Mouse (Mus musculus): ENCODE results near the gene Rpn1.
"Not testable (repeated sequence)": the region's sequence is repeated elsewhere in the genome, so short reads cannot be mapped to it uniquely, and the experiment has no call there.

Rpn1 gene

GRCm38 (mm10) chr6:88123150-88123857 is 39.0 kb downstream of the Rpn1 start:
- peak in 1 of 2 experiments; percentile 47 for DNase-seq

- peak; percentile 82 to 84 for DNase-seq
Measured at GRCm38 (mm10) chr6:88123858-88124261, 39.6 kb downstream of the Rpn1 start.

- DNase-seq, result peak in 1 of 2 experiments; percentile 35
Measured at GRCm38 (mm10) chr6:88124551-88124950, 40.3 kb downstream of the Rpn1 start.

- not testable (repeated sequence) for DNase-seq
Measured at GRCm38 (mm10) chr6:88125815-88126214, 41.5 kb downstream of the Rpn1 start.

- no peak for DNase-seq
Measured at GRCm38 (mm10) chr6:88131521-88131920, 47.2 kb downstream of the Rpn1 start.

- DNase-seq, result no peak
Measured at GRCm38 (mm10) chr6:88132051-88132450, 47.8 kb downstream of the Rpn1 start.

GRCm38 (mm10) chr6:88133061-88133460 is 48.8 kb downstream of the Rpn1 start:
- DNase-seq, result no peak

GRCm38 (mm10) chr6:88133878-88134277 is 49.6 kb downstream of the Rpn1 start:
- DNase-seq, result peak in 1 of 2 experiments; percentile 73

- DNase-seq, result peak; percentile 57 to 68
Measured at GRCm38 (mm10) chr6:88136201-88136631, 51.9 kb downstream of the Rpn1 start.

- peak in 1 of 2 experiments; percentile 61 for DNase-seq
Measured at GRCm38 (mm10) chr6:88138485-88138884, 54.2 kb downstream of the Rpn1 start.

GRCm38 (mm10) chr6:88140264-88140663 is 56.0 kb downstream of the Rpn1 start:
- peak; percentile 67 to 85 for DNase-seq

- no peak for DNase-seq
Measured at GRCm38 (mm10) chr6:88145793-88146192, 61.5 kb downstream of the Rpn1 start.

GRCm38 (mm10) chr6:88146576-88146975 is 62.3 kb downstream of the Rpn1 start:
- DNase-seq, result peak in 1 of 2 experiments; percentile 69

GRCm38 (mm10) chr6:88147411-88148003 is 63.2 kb downstream of the Rpn1 start:
- peak; percentile 84 to 91 for DNase-seq

- no peak for DNase-seq
Measured at GRCm38 (mm10) chr6:88151335-88151734, 67.1 kb downstream of the Rpn1 start.

GRCm38 (mm10) chr6:88152127-88152705 is 67.9 kb downstream of the Rpn1 start:
- peak; percentile 84 to 89 for DNase-seq

GRCm38 (mm10) chr6:88152979-88153378 is 68.7 kb downstream of the Rpn1 start:
- DNase-seq, result no peak

All from lung, postnatal 4 days (tissue).